Mouse (Mus musculus) cerebellum, adult 9-11 months (tissue): ENCODE measurements around the gene Guk1.

ENCODE experiments used
- DNase-seq: peaks from one replicate; pipeline ENCODE4 v3.0.0; 2022

Gene Guk1

DNA sequence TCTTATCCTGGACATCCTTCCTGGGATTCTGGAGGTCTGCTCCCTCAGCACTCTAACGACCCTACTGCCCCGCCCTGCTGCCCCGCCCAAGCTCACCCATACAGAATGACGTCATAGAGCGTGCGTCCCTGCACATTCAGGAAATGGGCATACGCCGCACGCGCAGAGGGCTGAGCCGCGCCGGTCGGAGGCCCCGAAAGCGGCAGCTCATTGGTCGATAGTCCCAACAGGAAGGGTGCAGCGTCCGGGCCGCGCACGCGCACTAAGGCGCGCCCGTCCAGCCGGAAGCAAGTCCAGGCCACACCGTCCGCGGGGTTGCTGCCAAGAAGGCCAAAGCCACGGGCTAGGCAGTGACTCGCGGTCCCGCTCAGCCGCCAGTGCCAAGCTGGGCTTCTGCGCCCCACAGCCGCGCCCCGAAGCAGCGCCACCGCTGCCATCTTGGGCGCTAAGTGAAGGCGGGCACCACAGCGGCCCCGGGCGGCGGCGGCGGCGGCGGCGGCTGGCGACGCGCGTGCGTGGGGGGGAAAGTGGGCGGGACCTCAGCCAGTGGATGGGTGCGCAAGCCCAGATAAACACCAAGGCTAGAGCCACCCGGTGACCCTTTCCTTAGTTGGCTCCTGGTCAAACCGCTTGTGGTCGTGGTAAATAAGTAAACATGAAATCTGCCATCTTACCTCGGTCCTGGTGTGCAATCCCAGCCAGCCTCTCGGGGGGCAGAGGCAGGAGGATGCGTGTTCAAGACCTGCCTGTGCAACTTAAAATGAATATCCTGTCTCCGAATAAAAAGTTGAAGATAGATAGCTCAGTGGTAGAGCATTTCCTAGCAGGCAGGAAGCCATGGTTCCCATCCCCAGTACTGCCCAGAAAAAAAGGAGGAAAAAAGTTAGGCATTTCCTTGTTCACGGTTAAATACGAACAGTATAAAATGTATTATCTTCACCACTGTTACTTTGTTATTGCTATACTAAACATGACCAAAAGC, 28.5 kb downstream of the Guk1 start, which contains the start of gene Iba57:
Gene Iba57, minus strand, starts transcription at position 485 of the 982 bp plus-strand sequence.
- DNase-seq: peak; percentile 100

DNA sequence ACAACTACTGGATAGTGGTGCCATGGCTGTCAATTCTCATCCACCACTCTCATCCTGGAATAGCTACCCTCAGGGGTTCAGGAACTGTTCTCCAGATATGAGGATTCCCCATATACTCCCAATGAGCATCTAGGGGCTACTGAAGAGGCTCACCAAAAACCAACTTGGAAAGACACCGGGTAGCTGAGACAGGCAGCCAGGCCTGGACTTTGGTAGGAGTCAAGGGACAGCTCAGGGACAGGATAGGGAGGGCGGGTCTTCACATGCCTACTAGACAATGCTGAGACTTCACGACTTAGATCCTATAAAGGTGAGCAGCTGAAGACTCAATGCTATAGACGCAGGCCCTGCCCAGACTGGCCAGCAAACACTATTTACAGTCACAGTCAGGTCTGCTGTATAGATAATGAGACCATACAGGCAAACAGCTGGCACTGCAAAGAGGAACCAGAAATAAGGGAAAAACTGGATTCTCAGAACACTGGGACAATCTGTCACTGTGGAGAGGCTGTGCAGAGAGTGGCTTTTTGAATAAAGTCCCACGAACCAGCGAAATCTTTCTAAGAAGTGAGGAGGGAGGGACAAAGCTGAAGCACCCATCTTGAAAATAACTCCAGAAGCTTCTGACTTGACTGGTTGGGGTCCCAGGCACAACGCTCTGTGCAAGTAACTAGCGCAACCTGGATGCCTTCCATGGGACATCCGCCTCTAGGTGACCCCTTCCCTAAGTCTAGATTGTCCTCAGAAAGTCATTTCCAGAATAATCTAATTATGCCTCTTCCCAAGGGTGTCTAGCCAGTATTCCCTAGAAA, 29.4 kb downstream of the Guk1 start:
- DNase-seq: no peak

- no peak for DNase-seq
Measured at GRCm38 (mm10) chr11:59161398-59161797, 30.6 kb downstream of the Guk1 start.

- DNase-seq: no peak
Measured at GRCm38 (mm10) chr11:59159558-59159957, 32.5 kb downstream of the Guk1 start.

DNA sequence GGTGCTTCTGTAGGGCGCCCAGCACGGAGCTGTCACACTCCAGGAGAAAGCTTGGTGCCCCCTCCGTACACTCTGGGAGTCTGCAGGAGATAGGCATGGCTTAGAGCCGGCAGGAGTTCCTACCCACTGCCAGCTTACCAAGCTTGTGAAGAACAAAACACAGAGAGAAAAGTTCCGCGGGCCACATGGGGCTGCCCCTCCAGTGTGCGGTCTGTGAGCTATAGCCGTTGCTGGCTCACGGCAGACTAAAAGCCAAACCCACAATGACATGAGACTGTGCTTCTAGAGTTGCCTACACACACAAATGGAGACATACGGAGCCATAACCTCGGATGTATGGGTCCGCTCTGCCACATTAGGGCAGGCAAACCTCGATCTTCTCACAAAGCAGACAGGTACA, 32.9 kb downstream of the Guk1 start:
- no peak for DNase-seq

DNA sequence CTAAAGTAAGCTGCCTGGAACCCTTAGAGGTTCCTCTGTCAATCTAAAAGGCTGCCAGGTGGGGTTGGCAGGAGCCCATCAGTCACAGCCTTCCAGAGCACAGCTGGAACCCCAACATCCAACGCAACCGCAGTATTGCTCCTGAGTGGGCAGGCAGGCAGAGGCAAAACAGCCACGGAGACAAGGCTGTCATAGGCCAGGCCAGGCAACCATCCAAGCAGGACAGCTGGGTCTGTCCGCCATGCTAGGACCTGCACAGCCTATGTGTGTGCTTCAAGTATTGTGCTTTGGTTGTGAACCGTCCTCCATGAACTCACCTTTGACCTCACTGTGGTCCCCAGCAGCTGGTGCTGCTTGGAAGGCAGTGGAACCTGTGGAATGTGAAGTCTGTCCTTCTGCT, 36.1 kb downstream of the Guk1 start:
- DNase-seq: no peak

- DNase-seq: no peak
Measured at GRCm38 (mm10) chr11:59154220-59154619, 37.8 kb downstream of the Guk1 start.

DNA sequence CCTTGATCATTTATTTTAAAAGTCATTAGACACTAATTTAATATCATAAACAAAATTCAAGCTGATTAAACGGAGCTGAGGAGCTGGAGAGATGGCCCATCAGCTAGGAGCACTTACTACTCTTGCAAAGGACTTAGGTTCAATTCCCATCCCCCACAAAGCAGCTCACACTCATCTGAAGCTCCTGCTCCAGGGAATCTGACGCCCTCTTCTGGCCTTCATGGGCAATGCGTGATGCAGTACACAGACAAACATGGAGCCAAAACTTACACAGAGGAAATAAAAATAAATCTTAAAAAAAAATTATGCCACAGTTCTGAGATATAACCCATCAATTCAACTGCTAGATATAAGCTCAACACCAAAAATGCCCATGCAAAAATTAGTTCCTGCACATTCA, 40.3 kb downstream of the Guk1 start:
- DNase-seq: no peak

- no peak for DNase-seq
Measured at GRCm38 (mm10) chr11:59149302-59149701, 42.7 kb downstream of the Guk1 start.

DNA sequence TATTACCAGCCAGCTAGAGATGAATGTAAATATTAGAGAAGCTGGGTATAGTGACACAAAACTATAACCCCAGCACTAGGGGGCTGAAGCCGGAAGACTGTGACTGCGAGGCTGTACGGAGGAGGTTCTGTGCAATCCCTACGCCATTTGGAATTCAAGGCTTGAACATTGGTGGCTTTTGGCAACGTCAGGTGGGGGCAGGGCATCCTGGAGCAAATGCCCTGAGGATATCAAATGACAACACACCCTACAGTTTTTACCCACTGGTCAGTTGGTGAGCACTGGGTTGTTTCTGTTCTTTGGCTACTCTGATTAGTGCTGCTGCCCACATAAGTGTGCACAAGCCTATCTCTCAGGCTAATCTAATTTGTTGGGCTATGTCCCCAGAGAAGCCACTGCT, 49.0 kb downstream of the Guk1 start:
- DNase-seq: no peak

GRCm38 (mm10) chr11:59141772-59142370, 50.1 kb downstream of the Guk1 start:
- no peak for DNase-seq

- no peak for DNase-seq
Measured at GRCm38 (mm10) chr11:59138537-59139486, 53.2 kb downstream of the Guk1 start.

DNA sequence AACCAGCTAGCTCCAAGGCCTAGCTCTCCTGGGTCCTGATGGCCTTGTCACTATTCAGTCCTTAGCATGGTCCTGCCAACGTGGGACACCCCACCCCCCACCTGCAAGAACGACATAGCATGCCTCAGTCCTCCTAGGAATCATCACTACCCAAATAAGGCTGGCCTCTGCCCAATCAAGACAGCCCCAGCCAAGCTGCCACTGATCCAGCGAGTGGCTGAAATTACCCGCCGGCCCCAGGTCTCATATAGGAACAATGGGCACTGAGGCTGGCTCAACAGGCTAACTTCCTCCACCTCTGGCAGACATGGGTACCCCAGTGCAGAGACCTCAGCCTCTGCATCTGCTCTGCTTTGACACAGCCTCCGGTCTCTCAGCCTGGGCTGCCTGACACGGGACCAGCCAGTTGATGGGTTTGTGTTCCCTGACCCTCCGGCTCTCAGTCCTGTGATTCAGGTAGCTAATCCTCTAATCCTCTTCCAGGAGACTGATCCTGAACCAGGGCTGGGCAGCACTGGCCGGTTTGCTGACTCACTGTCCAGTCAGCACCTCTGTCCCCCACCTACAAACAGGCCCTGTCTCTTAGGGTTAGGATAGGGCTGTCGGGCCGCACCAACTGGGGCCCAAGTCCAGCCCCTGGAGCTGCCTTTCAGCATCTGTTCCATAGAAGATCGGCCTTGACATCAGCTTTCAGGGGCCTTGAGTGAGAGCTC, 54.9 kb downstream of the Guk1 start:
- DNase-seq: no peak

DNA sequence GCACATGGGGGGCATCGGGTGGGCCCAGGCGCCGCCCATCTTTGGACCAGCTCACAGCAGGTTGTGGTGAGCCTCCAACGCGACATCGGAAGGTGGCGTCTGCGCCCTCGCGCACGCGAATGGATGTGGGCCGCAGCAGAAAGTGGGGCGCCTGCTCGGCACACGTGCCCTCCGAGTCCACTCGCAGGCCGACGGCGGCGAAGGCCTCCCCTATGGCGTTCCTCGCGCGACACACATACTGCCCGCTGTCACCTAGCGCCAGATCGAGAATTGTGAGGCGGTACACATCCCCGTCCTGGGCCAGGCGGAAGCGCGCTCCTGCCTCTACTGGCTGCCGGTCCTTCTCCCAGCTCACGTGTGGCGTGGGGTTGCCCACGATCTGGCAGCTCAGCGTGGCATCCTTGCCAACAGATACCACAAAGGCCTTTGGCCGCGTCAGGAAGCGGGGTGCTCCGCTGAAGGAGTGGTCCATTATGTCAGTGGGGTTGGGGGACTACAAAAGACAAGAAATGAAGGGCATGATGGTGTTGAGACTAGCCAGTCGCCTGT, 56.0 kb downstream of the Guk1 start, which contains the start of gene Obscn:
Gene Obscn, minus strand, starts transcription at position 499 of the 549 bp plus-strand sequence.
- no peak for DNase-seq

- DNase-seq: no peak
Measured at GRCm38 (mm10) chr11:59135051-59135820, 56.8 kb downstream of the Guk1 start.

- no peak for DNase-seq
Measured at GRCm38 (mm10) chr11:59134373-59134997, 57.5 kb downstream of the Guk1 start.
